Mouse (Mus musculus) CH12.LX (cell line): ENCODE measurements around the gene Hoxc8.

ENCODE experiments used
- CTCF ChIP-seq, 2 experiments: IDR thresholded peaks in 1 of 2; conservative IDR thresholded peaks in 1 of 2; 2 replicates each; pipeline ENCODE4 v1.5.1; 2011 to 2012; ENCODE audit warnings: low read depth in 2 of 2, low read length in 2 of 2, improper control_type of control experiment in 1 of 2, inconsistent platforms in 1 of 2, mild to moderate bottlenecking in 1 of 2, moderate library complexity in 1 of 2
- EP300 ChIP-seq: IDR thresholded peaks from 2 replicates; pipeline ENCODE4 v1.6.1; 2011; ENCODE audit warnings: low read length, improper control_type of control experiment
- NELFE ChIP-seq: IDR thresholded peaks from 2 replicates; pipeline ENCODE4 v1.6.1; 2011; ENCODE audit warnings: low read depth, low read length, improper control_type of control experiment
- POLR2A ChIP-seq: IDR thresholded peaks from 2 replicates; pipeline ENCODE4 v1.6.1; 2011; ENCODE audit warnings: low read depth, mild to moderate bottlenecking, improper control_type of control experiment, low read length

GRCm38 (mm10) chr15:102978615-102979515, 11.5 kb upstream of the Hoxc8 start:
- no peak for TF ChIP-seq NELFE
- no peak for TF ChIP-seq POLR2A
- no peak for TF ChIP-seq CTCF (conservative IDR thresholded peaks at IDR 0.05 in 1 of 2, IDR thresholded peaks at IDR 0.05 in 1 of 2; ENCODE audit: low read depth in 2 of 2, low read length in 2 of 2)
- no peak for TF ChIP-seq EP300
